Mouse (Mus musculus) layer of hippocampus, adult 8-10 months (tissue): ENCODE results near the gene Sept9. TPM values are rescaled to one million over a fixed set of nuclear protein-coding genes. Genes with fewer than 3 reads are reported as not detected.

Experiments
- DNase-seq, 2 experiments: peaks; one replicate each; pipeline ENCODE4 v3.0.0; 2022; ENCODE audit warnings: low spot score in 2 of 2
- total RNA-seq, 4 experiments: library from RNA; stranded (reverse); gene quantifications; 2 replicates each; pipeline ENCODE4 v1.2.4; 2022

Gene Sept9
- total RNA-seq, 4 experiments from 2014 or later, result 99.5 to 109 (median 104) TPM

- DNase-seq, result no peak
Measured at GRCm38 (mm10) chr11:117245041-117245725, 45.7 kb downstream of the Sept9 start.

- no peak for DNase-seq
Measured at GRCm38 (mm10) chr11:117245846-117246245, 46.4 kb downstream of the Sept9 start.

- no peak for DNase-seq
Measured at GRCm38 (mm10) chr11:117246286-117246685, 46.8 kb downstream of the Sept9 start.

- DNase-seq, result no peak
Measured at GRCm38 (mm10) chr11:117246981-117247431, 47.5 kb downstream of the Sept9 start.

- no peak for DNase-seq
Measured at GRCm38 (mm10) chr11:117247541-117247940, 48.1 kb downstream of the Sept9 start.

- peak in 1 of 2 experiments; percentile 37 for DNase-seq
Measured at GRCm38 (mm10) chr11:117248734-117249248, 49.3 kb downstream of the Sept9 start.

GRCm38 (mm10) chr11:117249282-117249984 lies 50.0 kb downstream of the Sept9 start:
- DNase-seq, result no peak

- no peak for DNase-seq
Measured at GRCm38 (mm10) chr11:117249985-117250928, 50.8 kb downstream of the Sept9 start.

GRCm38 (mm10) chr11:117251755-117252154 lies 52.3 kb downstream of the Sept9 start:
- no peak for DNase-seq

GRCm38 (mm10) chr11:117252846-117253245 lies 53.4 kb downstream of the Sept9 start:
- peak in 1 of 2 experiments; percentile 40 for DNase-seq

- no peak for DNase-seq
Measured at GRCm38 (mm10) chr11:117254161-117255107, 55.0 kb downstream of the Sept9 start.

- no peak for DNase-seq
Measured at GRCm38 (mm10) chr11:117255108-117255489, 55.6 kb downstream of the Sept9 start.

GRCm38 (mm10) chr11:117256088-117256487 lies 56.6 kb downstream of the Sept9 start:
- peak in 1 of 2 experiments; percentile 29 for DNase-seq

GRCm38 (mm10) chr11:117256840-117257239 lies 57.4 kb downstream of the Sept9 start:
- DNase-seq, result no peak

GRCm38 (mm10) chr11:117257266-117257665 lies 57.8 kb downstream of the Sept9 start:
- no peak for DNase-seq

GRCm38 (mm10) chr11:117257842-117258241 lies 58.4 kb downstream of the Sept9 start:
- DNase-seq, result no peak

GRCm38 (mm10) chr11:117259178-117259960 lies 59.9 kb downstream of the Sept9 start:
- no peak for DNase-seq

- DNase-seq, result no peak
Measured at GRCm38 (mm10) chr11:117260631-117261030, 61.2 kb downstream of the Sept9 start.

GRCm38 (mm10) chr11:117263096-117263808 lies 63.8 kb downstream of the Sept9 start:
- DNase-seq, result no peak
